Mouse (Mus musculus) right cerebral cortex, postnatal 14 days (tissue): ENCODE measurements at regions not wholly inside any gene's neighbourhood (a gene's known extent, or its start where the extent isn't known, plus 50 kb on each side); places are given as distances from the start of the nearest gene placed in this dataset.
A peak's percentile ranks its signal among the peaks of the same experiment; 100 is the strongest.
"Not testable (repeated sequence)": the region's sequence is repeated elsewhere in the genome, so short reads cannot be mapped to it uniquely, and the experiment has no call there.

Source experiments
- DNase-seq: peaks from one replicate; pipeline ENCODE4 v3.0.0; 2022

DNA sequence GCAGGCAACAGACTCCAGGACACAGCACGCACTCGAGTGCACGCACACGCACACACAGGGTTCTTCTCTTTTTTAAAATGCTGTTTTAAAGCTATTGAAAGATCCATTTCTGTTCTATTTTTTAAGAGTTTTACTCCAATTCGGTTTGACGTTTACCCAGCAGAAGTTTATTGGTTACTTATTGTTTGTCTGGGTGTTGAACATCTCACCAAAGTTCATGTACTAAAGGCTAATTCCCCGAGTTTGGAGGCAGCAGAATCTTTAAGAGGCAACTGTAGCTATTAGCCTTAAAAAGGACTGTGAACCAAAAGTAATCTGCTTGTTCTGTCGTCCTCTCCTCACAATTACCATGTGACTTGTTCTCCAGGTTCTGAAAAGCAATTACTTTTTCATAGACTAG lies 263.0 kb upstream of the Nfia start:
- no peak for DNase-seq

DNA sequence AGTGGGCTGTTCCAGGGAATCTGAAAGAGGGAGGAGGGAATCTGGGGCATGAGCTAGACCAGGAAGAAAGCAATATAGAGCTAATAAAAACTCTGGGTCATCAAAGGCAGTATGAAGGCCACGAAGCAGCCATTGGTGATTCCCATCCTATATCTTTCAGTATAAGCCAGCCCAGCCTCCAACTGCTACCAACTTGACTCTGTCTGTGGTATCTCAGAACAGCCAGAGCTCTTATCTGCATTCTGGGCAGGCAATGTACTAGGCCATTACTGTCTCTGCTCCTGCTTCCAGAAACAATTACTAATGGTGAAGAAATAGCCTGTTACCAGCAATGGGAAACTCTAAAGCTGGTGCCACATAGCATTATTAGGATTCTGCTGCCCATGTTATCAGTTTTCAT lies 266.8 kb upstream of the Nfia start:
- no peak for DNase-seq

DNA sequence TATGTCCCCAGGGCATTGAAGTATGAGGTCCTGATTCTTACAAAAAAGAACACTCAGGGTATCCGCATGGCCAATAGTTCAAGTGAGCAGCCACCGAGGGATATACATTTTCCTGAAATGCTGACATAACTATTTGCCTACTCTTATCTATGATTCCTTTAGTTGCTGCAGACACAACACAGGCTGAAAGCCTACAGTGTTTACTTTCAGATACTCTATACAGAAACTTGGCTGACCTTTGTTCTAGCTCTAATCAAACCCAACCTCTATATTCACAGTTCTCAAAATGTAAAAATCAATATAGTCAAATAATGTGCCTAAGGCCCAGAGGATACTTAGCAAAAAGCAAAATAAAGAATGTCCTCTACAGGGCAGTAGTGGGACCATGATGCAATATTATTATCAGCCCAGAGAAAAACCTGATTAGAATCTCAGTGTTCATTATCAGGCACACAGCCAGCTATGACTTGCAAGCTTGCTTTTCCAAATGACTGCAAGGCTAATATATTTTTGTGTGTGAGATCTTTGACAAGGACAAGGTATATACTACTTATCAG lies 281.2 kb upstream of the Nfia start:
- DNase-seq: no peak

DNA sequence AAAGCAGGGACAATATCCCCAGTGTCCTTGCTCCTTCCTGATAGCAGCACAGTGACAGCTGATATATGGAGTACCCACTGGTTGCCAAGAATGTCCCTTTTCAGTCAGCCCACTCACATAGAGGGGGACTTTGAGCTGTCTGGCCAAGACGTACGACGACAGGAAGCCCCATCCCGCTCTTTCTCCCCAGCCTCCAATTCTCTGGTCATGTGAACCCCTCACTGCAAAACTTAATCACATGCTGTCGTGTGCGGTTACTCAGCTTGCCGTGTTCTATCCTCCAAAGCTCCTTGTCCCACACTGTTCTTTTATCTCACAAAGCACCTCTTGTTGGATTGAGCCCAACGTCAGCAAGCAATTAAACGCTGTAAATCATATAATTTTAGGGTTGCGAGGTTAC lies 286.2 kb upstream of the Nfia start:
- DNase-seq: no peak

GRCm38 (mm10) chr4:97485225-97485624 lies 287.3 kb upstream of the Nfia start:
- no peak for DNase-seq

DNA sequence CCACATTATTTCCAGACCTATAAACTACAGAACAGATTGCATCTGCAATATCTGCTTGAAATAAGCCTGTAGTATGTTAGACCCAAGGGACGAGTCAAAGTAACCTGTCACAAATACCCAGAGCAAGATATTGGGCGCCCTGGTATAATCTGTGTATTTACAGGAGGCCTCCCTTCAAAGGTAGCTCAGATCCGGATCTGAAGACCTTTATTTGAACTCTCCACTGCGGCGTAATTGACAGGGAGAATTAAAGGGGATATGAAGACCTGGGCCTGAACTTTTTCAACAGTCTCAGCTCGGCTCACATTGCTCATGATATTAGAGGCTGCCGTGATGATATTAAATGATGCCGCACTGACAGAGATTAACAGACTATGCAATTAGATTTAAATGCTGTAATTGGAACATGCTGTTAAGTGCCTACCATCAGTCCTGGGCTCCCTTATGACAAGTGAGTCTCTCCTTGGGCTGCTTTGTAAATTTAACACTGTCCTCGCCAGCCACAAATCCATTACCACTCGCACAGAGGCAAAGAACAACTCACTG lies 289.8 kb upstream of the Nfia start:
- no peak for DNase-seq

DNA sequence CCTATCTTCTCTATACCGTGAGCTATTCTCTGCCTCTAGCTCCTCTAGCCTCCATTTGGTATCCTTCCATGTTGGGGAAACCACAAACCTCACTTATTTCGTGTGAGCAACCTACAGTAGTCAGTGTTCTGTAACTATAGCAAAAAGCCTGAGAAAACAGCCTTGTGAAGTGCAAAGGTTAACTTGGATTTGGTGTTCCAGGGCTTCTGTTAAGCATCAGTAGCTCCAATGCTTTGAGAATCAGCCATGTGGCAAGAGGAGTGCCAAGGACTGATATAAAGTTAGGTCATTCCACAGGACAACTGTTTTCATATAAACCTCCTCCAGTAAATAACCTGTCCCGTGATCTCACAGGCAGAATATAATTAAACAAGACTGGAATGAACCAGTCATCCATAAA lies 290.7 kb upstream of the Nfia start:
- DNase-seq: no peak

- DNase-seq: peak; percentile 5
These were observed 293.7 kb upstream of the Gm10192 start for GRCm38 (mm10) chr4:97476571-97477190.

DNA sequence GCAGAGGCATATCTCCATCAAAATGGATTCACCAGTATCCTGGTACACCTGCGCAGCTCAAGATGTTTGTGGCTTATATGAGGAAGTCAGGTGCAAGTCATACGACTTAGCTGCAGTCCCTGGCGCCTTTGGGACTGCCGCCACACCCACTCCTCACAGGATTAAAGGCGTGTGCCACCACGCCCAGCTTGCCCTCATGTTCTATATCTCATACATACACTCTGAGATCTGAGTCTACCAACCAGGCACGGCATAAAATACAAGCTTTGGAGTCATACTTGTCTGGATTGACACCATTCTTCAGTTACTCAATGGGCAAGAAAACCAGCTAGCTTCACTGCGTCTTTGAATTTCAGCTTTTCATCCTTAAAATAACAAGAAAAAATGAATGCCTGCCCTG lies 290.5 kb upstream of the Gm10192 start:
- DNase-seq: not testable (repeated sequence)

- no peak for DNase-seq
These were observed 283.1 kb upstream of the Gm10192 start for GRCm38 (mm10) chr4:97465932-97466666.

DNA sequence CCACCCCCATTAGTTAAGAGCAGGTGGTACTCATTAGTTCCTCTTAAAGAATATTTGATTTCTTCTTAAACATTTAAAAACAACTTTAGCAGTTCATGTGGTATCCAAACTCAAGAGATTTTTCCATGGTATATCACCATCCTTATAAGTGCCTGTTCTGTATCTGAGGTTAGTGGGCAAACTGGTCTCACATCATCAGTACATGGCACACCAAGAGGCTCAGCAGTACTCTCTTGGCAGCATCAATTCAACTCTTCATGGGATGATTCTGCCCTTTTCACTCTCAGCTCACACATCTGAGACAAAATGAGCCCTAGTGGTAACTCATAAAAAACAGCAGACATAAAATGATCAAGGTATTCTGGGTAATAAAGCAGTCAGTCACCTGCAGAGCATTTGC lies 282.6 kb upstream of the Gm10192 start:
- DNase-seq: no peak

DNA sequence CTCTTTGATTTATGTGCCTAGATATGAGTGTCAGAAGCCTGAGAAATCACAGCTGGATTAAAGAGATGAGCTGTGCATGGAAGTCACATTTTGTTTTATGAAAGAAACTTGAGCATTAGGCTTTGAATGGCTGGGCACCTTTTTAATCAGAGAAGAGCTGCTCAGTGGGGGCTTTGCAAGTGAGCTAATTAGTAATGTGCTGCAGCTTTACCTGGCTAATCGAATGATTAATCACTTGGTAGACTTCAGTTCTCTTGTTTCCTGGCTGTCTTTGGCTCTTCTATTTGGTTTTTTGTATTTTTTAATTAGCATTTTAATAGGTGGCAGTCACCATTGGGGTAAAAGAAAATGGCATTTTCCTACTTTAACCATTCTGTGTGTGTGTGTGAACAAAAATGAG lies 278.2 kb upstream of the Gm10192 start:
- DNase-seq: no peak

DNA sequence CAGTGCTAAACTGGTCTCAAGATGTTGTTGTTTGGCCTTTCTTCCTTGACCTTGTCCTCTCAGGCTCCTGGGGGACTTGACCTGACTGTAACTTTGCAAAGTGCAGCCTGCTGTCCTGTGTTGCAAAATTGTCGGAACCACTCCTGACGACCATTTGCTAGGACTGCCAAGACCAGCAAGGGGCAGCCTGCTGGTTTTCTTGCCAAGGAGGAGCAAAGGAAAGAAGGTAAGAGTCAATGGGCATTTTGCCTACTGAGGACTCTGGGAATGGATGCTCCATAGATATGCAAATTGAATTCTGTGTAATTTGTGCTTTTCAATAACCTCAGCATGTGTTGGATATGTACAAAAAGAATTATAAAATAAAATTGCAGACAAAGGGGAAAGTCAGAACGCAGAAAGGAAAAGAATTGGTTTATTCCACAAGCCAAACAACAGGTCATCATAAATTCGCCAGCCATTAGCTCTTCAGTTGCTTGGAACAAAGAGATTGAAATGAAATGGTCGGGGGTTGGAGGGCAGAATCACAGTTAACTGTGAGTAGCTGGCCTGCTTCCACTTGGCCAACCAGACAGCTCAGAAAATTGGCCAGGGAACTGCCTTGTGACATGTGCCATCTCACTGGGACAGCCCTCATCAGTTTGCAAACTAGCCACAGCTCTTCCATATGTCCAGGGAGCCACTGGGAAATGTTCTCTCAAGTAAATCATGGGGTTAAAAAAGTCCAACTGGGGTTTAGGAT lies 256.5 kb upstream of the Gm10192 start:
- no peak for DNase-seq

GRCm38 (mm10) chr4:97432681-97433080 lies 249.7 kb upstream of the Gm10192 start:
- DNase-seq: no peak

DNA sequence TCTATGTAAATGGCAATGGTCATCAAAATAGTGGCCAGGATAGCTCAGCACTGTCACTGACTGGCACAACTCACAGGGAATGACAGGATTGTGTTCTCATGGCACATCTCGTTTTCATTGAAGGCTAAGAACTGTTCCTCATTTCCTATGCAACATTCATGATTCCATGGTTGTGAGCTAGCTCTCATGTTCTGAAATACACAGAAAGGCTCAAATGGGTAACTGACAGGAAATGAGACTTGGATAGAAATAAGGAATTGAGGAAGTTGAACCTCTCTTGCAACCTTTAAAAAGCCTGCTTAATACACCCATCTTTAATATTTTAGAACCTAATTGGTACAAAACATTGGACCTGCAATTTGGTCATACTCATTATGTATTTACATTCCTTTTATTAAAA lies 249.1 kb upstream of the Gm10192 start:
- DNase-seq: no peak

- no peak for DNase-seq
These were observed 248.3 kb upstream of the Gm10192 start for GRCm38 (mm10) chr4:97431239-97431638.

GRCm38 (mm10) chr4:97419845-97420244 lies 236.9 kb upstream of the Gm10192 start:
- DNase-seq: no peak

DNA sequence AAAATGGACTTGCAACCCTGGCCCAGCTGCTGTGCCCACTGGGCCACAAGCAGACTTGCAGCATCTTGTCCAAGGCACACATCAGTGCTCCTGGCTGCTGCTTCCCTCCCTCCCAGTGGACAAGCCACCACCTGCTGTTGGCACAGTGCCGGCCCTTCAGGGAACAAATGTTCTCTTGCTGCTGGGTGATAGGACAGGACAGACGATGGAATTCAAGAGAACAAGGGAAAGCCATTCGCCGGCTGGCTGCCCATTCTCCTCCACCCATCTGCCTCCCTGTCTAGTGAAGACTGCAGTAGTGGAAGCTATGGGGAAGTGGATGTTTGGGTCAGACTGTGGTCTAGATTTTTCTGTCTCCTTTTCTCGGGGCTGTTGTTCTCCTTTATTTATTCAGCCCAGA lies 235.7 kb upstream of the Gm10192 start:
- DNase-seq: peak; percentile 45

GRCm38 (mm10) chr4:97417943-97418342 lies 235.0 kb upstream of the Gm10192 start:
- DNase-seq: no peak

DNA sequence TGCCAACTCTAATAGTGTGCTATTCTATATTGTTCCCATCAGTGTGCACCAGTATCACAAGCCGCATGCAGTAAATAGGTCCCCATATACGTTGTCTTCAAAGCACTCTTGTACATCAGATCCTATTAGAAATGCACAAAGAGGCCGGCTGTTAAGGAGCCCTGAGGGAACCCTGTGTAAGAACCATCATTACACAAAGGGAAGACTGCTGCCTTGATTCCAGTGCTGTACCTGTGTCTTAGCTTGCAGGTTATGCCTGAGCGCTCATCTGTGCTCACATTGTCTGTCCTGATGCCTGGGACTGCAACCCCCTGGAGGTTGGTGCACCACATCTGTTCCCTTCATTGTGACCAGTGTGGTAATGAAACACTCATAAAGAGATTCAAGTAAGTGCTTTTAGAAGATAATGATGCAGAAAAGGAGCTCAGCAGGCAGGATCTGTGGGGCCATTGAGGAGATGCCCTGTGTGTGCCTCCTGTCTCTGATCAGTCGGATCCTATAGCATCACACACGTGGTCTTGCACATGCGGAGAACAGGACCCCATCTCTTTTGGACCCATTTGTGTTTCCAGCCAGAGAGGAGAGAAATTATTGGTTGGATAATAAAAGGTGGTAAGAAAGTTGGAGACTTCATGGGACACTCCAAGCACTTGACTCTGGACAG lies 225.8 kb upstream of the Gm10192 start:
- DNase-seq: no peak

GRCm38 (mm10) chr4:97394697-97395280 lies 211.8 kb upstream of the Gm10192 start:
- DNase-seq: no peak

- no peak for DNase-seq
These were observed 198.1 kb upstream of the Gm10192 start for GRCm38 (mm10) chr4:97381084-97381483.
